31 mouse cellular contexts compared by ENCODE assay signal in genomic region chr3:146032976-146033375, GRCm38 (mm10). TPM values are rescaled to one million over a fixed set of nuclear protein-coding genes. Genes with fewer than 3 reads are reported as not detected.
"Had no signal": no experiment of that assay in that cellular context is flagged by ENCODE, and none has a peak within 500 bp of the region (broad histone marks: within the 10 kb centered on the region; RNA-seq: fewer than 3 reads in every experiment).

No protein-coding gene starts in this region.

- H3K9ac ChIP-seq: limb, embryonic 12.5 days; limb, embryonic 13.5 days; limb, embryonic 15.5 days; liver, embryonic 12.5 days; liver, embryonic 13.5 days; liver, embryonic 14.5 days; liver, embryonic 15.5 days; liver, postnatal 0 days; lung, embryonic 14.5 days; lung, embryonic 15.5 days; midbrain, embryonic 12.5 days; midbrain, embryonic 13.5 days; neural tube, embryonic 12.5 days had no signal

- H3K4me3 ChIP-seq: left cerebral cortex, adult 2 months; limb, embryonic 10.5 days; limb, embryonic 12.5 days; limb, embryonic 13.5 days; limb, embryonic 15.5 days; liver, embryonic 12.5 days; liver, embryonic 13.5 days; liver, embryonic 15.5 days; lung, embryonic 15.5 days; megakaryocyte, embryonic 14.5 days; midbrain, embryonic 10.5 days; midbrain, embryonic 12.5 days; midbrain, embryonic 13.5 days; myocyte; neural tube, embryonic 12.5 days had no signal

- H3K4me2 ChIP-seq: limb, embryonic 12.5 days; limb, embryonic 13.5 days; limb, embryonic 15.5 days; liver, embryonic 11.5 days; liver, embryonic 12.5 days; liver, embryonic 13.5 days; liver, embryonic 15.5 days; lung, embryonic 14.5 days; lung, embryonic 15.5 days; midbrain, embryonic 12.5 days; midbrain, embryonic 13.5 days; neural tube, embryonic 12.5 days had no signal

- H3K36me3 ChIP-seq: limb, embryonic 10.5 days; limb, embryonic 12.5 days; limb, embryonic 13.5 days; limb, embryonic 15.5 days; liver, embryonic 12.5 days; liver, embryonic 13.5 days; liver, embryonic 15.5 days; lung, embryonic 15.5 days; midbrain, embryonic 10.5 days; midbrain, embryonic 12.5 days; midbrain, embryonic 13.5 days; neural tube, embryonic 12.5 days had no signal

- H3K9me3 ChIP-seq: limb, embryonic 10.5 days; limb, embryonic 13.5 days; limb, embryonic 15.5 days; liver, embryonic 12.5 days; liver, embryonic 13.5 days; liver, embryonic 15.5 days; lung, embryonic 15.5 days; midbrain, embryonic 12.5 days; midbrain, embryonic 13.5 days; neural tube, embryonic 12.5 days had no signal

- H3K27me3 ChIP-seq: limb, embryonic 12.5 days; limb, embryonic 13.5 days; liver, embryonic 13.5 days; liver, embryonic 15.5 days; lung, embryonic 15.5 days; midbrain, embryonic 12.5 days; midbrain, embryonic 13.5 days; neural tube, embryonic 12.5 days had no signal

- ATAC-seq: liver, embryonic 12.5 days; liver, postnatal 0 days; lung, postnatal 0 days; midbrain, embryonic 13.5 days; midbrain, embryonic 16.5 days had no signal

- DNase-seq: left cerebral cortex, postnatal 4 days; liver; liver, embryonic 13.5 days; liver, postnatal 0 days; lung, adult 18-20 months; lung, adult 2 months; lung, embryonic 14.5 days; lung, postnatal 10 days; lung, postnatal 14 days; lung, postnatal 36 days; lung, postnatal 4 days; midbrain, embryonic 14.5 days had no signal

- H3K27ac ChIP-seq: left cerebral cortex, adult 2 months; limb, embryonic 10.5 days; limb, embryonic 12.5 days; limb, embryonic 13.5 days; limb, embryonic 15.5 days; liver, embryonic 12.5 days; liver, embryonic 13.5 days; liver, embryonic 14.5 days; liver, embryonic 15.5 days; lung, embryonic 15.5 days; macrophage; midbrain, embryonic 10.5 days; midbrain, embryonic 12.5 days; midbrain, embryonic 13.5 days; neural tube, embryonic 12.5 days had no signal

RNA-seq across cellular contexts. Expression of gene Syde2, which starts 45.3 kb away (rescaled TPM):
- polyA plus RNA-seq: macrophage had no signal
